Mouse (Mus musculus) urinary bladder, postnatal 36 days (tissue): ENCODE data around the gene Fbxo27.
A peak's percentile ranks its signal among the peaks of the same experiment; 100 is the strongest.
"Not testable (repeated sequence)": the region's sequence is repeated elsewhere in the genome, so short reads cannot be mapped to it uniquely, and the experiment has no call there.

Experiments used
- DNase-seq, 2 experiments: peaks; one replicate each; pipeline ENCODE4 v3.0.0; 2022; ENCODE audit warnings: low spot score in 2 of 2, mixed read lengths in 1 of 2

The Fbxo27 gene

GRCm38 (mm10) chr7:28692545-28693320 is at the start of gene Fbxo27:
Gene Fbxo27, plus strand, starts transcription at chr7:28692849.
- no peak for DNase-seq

GRCm38 (mm10) chr7:28645366-28645765 is 47.3 kb upstream of the Fbxo27 start:
- no peak for DNase-seq

- no peak for DNase-seq
Observed at GRCm38 (mm10) chr7:28645947-28646475, 46.6 kb upstream of the Fbxo27 start.

- no peak for DNase-seq
Observed at GRCm38 (mm10) chr7:28647016-28647415, 45.6 kb upstream of the Fbxo27 start.

- no peak for DNase-seq
Observed at GRCm38 (mm10) chr7:28651157-28651556, 41.5 kb upstream of the Fbxo27 start.

GRCm38 (mm10) chr7:28656430-28656829 is 36.2 kb upstream of the Fbxo27 start:
- DNase-seq, result no peak

GRCm38 (mm10) chr7:28665620-28666579 is 26.7 kb upstream of the Fbxo27 start:
- peak; percentile 35 to 50 for DNase-seq

- DNase-seq, result no peak
Observed at GRCm38 (mm10) chr7:28671172-28671571, 21.5 kb upstream of the Fbxo27 start.

GRCm38 (mm10) chr7:28672276-28672675 is 20.4 kb upstream of the Fbxo27 start:
- DNase-seq, result no peak

- not testable (repeated sequence) for DNase-seq
Observed at GRCm38 (mm10) chr7:28672786-28673185, 19.9 kb upstream of the Fbxo27 start.

- DNase-seq, result no peak
Observed at GRCm38 (mm10) chr7:28674994-28675393, 17.7 kb upstream of the Fbxo27 start.

- no peak for DNase-seq
Observed at GRCm38 (mm10) chr7:28675746-28676145, 16.9 kb upstream of the Fbxo27 start.

- no peak for DNase-seq
Observed at GRCm38 (mm10) chr7:28676811-28677541, 15.7 kb upstream of the Fbxo27 start.

- no peak for DNase-seq
Observed at GRCm38 (mm10) chr7:28677624-28678023, 15.0 kb upstream of the Fbxo27 start.

GRCm38 (mm10) chr7:28691075-28691474 is 1.6 kb upstream of the Fbxo27 start:
- DNase-seq, result no peak

GRCm38 (mm10) chr7:28693321-28693966 is 795 bp downstream of the Fbxo27 start:
- peak; percentile 63 to 72 for DNase-seq

- DNase-seq, result peak in 1 of 2 experiments; percentile 29
Observed at GRCm38 (mm10) chr7:28694423-28694822, 1.8 kb downstream of the Fbxo27 start.

- no peak for DNase-seq
Observed at GRCm38 (mm10) chr7:28694966-28695511, 2.4 kb downstream of the Fbxo27 start.

- DNase-seq, result peak in 1 of 2 experiments; percentile 20
Observed at GRCm38 (mm10) chr7:28697277-28697676, 4.6 kb downstream of the Fbxo27 start.

- no peak for DNase-seq
Observed at GRCm38 (mm10) chr7:28700269-28700668, 7.6 kb downstream of the Fbxo27 start.

GRCm38 (mm10) chr7:28701306-28701705 is 8.7 kb downstream of the Fbxo27 start:
- not testable (repeated sequence) for DNase-seq
